Mouse (Mus musculus) kidney, embryonic 16.5 days (tissue): ENCODE results near the gene Tex36. TPM values are rescaled to one million over a fixed set of nuclear protein-coding genes. Genes with fewer than 3 reads are reported as not detected.

Source experiments
- polyA plus RNA-seq: library from polyadenylated mRNA; unstranded; fragments of >200 nt; fragmentation: Nextera tagmentation; extraction: Ambion mirVana; gene quantifications from 2 replicates; pipeline ENCODE4 v1.2.1, GENCODE M21; 2015

Gene Tex36
- polyA plus RNA-seq, 1 experiment from 2014 or later, result not detected

Other genes starting within 250 kb of the Tex36 start
- gene Edrf1, start 35.4 kb upstream of the Tex36 start, polyA plus RNA-seq, result 26.2 and 27.1 TPM in 2 replicates
- not detected in 2 replicates for gene Mmp21, start 77.9 kb upstream of the Tex36 start, polyA plus RNA-seq
- 181 and 190 TPM in 2 replicates for gene Bccip, start 107.2 kb upstream of the Tex36 start, polyA plus RNA-seq
- gene Uros, start 107.9 kb upstream of the Tex36 start, polyA plus RNA-seq, result 31.3 and 32.4 TPM in 2 replicates
- 0.36 and 0.50 TPM in 2 replicates for gene Fank1, start 174.7 kb upstream of the Tex36 start, polyA plus RNA-seq
- 24.2 and 24.3 TPM in 2 replicates for gene Dhx32, start 180.6 kb upstream of the Tex36 start, polyA plus RNA-seq